Mouse (Mus musculus) T-cell, adult 2 months (primary cell): ENCODE measurements around the gene G430095P16Rik.

Source experiments
- DNase-seq: peaks from one replicate; pipeline ENCODE4 v3.0.0; 2022; ENCODE audit warnings: low spot score

Gene G430095P16Rik

DNA sequence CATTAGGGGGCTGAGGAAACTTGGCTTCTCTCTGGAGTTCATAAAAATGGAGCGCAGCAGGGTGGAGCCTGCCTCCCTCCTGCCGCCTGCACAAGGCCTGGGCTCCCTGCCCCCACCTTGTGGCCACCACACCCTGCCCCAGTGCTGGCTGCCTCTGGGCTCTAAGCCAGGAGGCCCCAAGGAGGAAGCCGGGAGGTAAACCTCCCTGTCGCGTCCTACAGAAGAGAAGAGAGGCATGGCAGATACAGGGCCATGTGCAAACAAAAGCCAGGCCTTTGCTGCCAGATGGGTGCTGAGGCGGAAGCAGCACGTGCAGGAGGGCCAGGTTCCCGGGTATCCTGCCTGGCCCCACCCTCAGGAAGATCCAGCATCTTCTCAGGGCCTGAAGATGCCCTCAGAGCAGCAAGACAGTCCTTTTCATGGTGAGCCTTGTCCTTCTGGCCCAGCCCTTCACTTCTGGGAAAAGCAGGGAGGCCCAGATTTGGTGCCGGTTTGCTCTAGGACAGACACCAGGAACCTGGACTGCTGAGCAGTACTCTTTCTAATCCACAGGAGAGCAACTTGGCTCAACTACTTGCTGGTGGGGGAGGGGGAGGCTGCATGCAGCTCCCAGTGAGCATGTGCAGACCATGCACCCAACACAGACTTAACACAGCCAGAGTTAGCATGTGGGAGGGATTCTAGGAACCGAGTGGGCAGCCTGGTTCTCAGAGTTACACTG lies at the start of gene G430095P16Rik:
G430095P16Rik (plus strand) TSS at position 158 of the 721 bp plus-strand sequence.
- peak; percentile 80 for DNase-seq

DNA sequence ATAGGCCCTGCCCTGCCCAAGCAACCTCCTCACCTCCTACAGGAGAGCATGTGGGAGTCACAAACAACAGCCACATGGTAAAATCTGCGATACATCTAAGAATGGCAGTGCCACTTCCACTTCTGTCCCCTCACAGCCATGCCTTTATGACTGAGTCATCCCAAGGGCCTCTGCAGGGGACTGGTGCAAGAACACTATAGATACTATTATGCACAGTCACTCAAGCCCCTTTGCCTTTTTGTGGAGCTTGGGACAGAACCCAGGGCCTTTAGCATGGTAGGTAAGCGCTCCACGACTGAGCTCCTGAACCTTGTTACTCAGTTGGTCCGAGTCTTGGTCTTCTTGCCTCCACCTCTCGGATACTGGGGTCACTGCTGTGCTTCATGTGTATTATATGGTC lies 45.5 kb upstream of the G430095P16Rik start:
- DNase-seq: no peak

DNA sequence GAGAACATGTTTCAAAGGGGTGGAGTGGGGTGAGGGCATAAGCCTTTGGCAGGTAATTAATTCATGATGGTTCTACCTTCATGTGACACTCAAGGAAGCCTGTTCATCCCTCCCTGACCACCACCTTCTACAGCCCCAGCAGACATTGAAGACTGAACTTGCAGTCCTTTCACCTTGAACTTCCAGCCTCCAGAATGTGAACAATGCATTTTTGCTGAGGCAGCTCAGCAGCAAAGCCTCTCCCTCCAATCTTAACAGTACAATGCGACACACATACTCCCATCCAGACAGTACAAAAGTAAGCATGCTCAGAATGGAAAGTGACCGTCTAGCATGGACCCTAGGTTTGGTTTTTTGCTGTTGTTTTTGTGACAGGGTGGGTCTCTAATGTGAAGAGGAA lies 41.3 kb upstream of the G430095P16Rik start:
- no peak for DNase-seq

DNA sequence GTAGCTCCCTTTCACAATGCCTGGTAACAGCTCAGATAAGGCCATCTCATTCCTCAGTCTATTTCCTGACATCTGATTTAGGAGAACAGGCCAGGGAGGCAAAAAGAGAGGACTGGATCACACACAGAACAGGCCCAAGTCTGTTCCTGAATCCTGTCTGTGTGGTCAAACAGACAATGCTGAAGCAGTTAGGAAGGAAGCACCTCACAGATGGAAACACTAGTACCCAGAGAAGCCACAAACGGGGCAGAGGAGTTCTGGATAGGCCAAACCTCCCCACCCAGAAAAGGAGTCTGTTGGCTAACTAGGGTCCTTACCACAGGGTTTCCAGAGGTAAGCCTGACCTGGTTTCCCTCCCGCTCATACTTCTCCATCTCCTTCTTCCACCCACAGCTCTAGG lies 40.5 kb upstream of the G430095P16Rik start:
- no peak for DNase-seq

DNA sequence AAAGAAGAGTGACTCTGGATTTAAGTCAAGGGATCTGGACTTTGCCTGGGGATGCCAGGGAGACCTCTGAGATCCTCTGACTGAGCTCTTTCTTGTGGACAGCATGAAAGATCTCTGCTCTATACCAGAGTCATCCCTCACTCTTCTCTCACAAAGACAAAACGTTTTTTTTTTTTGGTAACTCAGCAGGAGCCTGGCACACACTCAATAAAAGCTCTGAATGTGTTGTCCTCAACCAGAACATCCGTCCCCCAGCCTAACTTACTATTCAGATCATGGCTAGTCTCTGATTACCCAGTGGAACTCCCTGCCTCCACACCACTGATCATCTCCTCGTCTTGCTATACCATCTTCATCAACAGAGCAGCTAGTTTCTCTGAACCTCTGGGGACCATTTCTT lies 38.3 kb upstream of the G430095P16Rik start:
- no peak for DNase-seq

DNA sequence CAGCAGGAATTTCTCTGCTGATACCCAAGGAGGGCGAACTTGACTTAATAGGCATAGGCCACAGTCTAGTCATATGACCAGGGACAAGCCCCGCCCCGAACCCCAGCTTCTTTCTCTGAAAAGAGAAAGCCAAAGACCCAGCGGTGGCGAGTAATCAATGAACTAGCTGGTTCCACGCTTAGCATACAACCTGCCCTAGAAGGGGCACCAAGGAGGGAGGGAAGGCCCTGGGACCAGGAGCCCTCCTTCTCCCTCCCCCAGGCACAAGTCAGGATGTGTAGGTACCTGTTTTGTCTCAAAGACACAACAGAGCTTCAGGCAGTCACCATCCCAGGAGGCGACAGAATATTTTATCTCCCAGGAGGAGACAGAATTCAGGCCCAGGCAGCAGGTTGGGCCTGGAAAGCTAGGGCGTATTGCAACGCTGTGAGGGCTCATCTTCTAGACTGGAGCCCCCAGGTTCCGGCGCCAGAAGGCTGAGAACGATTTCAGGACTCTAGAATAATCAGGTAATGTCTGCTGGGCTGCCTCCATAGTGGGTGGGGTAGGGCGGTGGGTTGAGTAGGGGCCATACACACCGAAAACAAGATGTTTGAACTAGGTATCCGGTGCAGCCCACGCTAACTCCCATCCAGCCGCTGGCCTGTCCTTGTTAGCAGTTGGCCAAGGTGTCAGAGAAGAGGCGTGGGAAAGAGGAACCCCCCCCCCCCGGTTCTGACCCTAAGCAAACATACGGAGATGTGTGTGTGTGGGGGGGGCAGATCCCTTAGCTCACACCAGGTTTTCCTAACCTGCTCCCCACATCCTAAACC lies 36.4 kb upstream of the G430095P16Rik start, which contains the start of gene Trmt1:
Trmt1 (plus strand) TSS at position 117 of the 812 bp plus-strand sequence.
- DNase-seq: peak; percentile 32

DNA sequence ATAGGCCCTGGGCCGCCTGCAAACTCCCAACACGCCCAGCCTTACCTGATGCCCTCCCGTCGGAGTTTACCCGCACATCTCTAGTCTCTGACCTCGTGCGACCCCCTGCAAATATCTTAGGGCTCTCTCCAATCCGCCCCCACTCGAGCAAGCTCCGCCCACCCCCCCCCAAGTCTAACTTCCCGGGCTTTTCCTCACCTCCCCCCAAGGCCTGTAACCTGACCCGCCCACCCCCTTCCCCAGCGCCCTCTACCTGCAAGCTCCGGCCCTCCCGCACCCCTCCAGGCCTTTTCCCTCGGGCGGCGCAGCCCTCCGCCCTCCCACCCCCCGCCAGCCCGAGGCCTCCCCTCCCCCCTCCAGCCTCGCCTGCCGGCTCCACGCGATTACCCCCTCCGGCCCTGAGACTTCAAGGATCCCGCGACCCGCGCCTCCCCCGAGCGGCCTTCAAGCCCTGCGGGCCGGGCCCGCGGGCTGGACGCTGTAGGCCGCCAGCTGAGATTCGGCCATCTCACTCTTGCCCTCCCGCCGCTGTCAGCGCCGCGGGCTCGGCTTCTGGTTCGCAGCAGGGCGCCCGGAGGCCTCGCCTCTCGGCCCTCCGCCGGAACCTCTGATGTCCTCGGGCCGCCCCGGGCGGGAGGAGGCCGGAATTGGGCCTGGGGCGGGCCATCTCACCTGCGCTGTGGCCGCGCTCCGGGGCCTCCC lies 35.7 kb upstream of the G430095P16Rik start:
- no peak for DNase-seq

DNA sequence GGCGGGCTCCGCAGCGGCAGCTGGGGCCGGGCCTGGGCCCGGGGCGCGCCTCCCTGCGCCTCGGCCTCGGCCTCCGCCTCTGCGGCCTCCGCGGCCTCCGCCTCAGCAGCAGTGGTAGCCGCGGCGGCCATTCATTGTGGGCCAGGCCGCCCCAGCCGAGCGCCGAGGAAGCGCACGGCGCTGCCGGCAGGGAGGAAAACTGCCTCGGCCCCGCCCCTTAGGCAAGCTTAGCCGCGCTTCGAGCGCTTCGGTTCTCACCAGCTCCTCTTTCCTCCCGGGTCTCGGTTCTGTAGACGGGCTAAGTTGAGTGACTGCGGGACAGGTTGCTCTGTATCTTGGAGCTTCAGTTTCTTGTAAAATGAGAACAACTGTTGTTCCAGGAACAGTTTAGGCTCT lies 35.1 kb upstream of the G430095P16Rik start, which contains the start of gene Nacc1:
Nacc1 (minus strand) TSS at position 158 of the 396 bp plus-strand sequence.
- DNase-seq: peak; percentile 86

DNA sequence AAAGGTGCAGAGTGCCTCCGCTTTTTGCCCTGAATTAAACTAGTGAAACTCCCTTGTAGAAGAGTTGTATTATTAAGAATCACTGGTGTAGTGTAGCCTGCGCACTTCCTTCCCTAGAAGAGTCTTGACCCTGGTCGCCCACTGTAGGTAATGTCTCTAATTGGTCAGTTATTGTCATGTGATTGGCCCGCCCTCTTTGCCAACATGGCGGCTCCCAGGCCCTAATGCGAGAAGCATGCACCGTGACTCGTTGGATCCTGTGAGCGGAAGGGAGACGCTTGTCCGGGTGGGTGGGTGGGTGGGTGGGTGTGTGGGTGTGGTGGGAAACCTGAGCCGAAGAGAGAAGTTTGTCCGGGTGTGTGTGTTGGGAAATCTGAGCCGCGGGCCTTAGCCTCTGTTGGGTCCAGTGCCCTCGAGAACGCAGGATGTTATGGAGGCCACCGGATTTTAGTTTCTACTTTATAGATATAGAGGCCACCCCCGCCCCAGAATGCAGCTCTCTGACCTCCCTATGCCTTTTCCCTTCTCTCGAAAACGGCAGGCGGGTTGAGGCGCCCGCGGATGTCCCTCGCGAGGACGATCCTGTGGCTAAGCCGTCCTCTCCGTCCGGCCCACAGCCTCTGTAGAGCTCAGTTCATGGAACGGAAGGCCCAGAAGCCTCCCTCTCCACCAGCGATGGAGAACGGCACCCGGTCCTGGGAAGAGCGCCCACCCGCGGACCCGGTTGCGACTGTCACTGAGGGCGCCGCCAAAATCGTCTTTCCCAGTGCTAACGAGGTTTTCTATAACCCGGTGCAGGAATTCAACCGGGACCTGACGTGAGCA lies 33.5 kb upstream of the G430095P16Rik start:
- peak; percentile 85 for DNase-seq

DNA sequence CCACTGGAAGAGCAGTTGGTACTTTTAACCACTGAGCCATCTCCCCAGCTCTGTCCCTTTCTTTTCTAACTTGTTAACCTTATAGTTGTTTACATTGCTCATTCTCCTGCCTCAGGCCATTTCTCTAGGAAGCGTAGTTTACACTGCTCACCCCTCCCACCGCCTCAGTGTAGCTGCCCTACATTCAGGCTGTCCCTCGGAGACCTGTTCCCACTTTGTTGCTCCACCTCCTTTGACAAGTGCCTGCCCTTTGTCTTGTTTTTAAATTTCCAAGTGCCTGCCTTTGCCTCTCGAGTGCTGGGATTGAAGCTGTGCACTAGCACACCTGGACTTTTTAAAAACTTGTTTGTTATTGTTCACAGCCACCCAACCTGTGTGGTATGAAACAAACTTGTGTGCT lies 29.5 kb upstream of the G430095P16Rik start:
- DNase-seq: no peak

DNA sequence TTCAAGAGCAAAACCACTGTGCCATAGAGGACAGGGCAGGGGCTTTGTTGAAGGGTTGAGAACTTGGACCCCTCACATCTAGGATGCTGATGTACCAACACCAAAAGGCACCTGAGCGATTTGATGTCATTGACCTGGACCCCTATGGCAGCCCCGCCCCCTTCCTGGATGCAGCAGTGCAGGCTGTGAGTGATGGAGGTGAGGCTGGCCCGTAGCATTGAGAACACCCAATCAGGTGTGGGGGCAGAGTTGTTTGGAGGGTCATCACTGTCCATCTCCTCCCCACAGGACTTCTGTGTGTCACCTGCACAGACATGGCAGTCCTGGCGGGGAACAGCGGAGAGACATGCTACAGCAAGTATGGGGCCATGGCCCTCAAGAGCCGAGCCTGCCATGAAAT lies 27.7 kb upstream of the G430095P16Rik start:
- DNase-seq: no peak

DNA sequence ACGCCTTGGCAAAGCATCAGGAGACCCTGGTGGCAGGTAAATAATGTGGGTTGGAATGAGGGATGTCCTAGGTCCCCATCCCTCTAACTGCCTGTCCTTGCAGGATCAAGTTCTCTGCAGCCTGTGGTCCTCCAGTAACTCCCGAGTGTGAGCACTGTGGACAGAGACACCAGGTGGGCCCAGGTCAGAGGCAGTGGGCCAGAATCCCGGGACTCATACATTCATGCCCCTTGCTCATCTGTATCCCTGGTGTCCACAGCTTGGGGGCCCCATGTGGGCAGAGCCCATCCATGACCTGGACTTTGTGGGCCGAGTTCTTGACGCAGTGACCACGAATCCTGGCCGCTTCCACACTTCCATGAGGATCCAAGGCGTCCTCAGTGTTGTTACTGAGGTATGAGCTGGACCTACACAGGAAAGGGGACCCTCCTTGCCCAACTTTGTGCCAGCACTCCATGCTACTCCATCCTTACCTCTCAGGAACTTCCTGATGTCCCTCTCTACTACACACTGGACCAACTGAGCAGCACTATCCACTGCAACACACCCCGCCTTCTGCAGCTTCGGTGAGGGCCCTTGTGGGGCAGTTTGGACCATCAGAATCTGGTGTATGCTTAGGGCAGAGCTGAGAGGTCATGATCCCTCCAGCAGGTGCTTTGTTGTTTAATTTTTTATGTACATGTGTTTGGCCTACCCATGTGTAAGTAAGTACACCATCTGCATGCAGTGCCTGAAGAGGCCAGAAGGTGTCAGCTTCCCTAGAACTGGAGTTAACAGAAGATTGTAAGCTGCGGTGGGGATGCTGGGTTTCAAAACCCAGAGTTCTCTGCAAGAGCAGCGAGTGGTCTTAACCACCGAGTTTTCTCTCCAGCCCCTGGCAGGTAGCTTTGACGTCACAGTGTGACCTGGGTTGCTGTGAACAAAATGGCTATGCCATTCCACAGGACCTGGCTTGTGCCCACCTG lies 25.4 kb upstream of the G430095P16Rik start:
- DNase-seq: peak; percentile 28

DNA sequence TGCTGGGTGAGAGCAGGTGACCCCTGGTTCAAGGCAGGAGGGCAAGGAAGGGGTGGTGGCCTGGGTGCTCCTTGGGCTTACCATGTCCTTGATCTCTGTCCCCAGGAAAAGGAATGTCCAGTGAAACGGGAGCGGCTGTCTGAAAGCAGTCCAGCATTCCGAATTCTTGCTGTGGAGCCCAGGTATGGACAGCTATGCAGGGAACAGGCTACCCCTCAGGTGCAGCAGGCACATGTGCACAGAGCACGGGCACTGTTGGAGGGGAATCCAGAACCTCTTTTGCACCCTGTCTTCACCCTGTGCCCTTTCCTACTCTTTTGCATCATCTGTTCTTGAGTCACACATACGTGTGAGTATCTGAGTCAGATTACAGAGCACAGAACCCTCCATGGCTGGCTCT lies 24.5 kb upstream of the G430095P16Rik start:
- no peak for DNase-seq

DNA sequence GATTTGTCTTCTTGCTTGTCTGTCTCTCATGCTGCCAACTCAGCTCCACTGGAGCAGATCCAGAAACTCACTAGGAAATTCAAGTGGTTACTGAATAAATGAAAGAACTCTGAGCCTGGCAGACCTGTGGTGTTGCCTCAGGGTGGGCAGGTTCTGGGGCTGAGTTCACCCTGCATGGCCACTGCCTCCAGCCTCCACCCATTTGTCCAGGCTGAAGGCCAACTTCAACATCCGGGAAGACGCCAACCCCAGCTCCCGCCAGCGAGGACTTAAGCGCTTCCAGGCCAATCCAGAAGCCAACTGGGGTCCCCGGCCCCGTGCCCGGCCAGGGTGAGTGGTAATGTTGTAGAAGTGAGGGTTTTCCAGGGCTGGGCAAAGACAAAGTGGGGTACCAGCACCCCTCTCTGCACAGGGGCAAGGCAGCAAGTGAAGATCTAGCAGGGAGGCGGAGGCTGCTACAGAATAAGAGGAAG lies 23.8 kb upstream of the G430095P16Rik start:
- DNase-seq: no peak

DNA sequence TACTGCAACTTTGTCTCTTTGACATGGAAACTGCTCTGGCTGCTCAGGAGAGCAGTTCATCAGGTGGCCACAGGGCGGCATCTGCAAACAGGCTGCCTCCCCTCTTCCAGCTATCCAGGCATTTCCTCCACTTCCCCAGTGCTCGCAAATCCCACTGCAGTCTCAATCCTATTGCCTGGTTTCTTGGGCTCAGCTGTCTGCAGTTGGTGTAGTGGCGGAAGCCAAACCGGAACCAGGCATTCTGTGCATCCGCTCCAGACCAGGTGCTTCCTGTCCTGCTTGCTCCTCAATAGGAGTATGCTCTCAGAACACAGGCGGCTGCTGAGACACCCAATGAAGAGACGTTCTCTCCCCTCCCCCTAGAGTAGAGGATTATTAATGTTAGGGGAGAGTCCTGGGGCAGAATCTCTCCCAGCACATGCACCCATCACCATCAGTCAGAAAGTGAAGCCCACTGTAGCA lies 22.9 kb upstream of the G430095P16Rik start:
- peak; percentile 33 for DNase-seq

DNA sequence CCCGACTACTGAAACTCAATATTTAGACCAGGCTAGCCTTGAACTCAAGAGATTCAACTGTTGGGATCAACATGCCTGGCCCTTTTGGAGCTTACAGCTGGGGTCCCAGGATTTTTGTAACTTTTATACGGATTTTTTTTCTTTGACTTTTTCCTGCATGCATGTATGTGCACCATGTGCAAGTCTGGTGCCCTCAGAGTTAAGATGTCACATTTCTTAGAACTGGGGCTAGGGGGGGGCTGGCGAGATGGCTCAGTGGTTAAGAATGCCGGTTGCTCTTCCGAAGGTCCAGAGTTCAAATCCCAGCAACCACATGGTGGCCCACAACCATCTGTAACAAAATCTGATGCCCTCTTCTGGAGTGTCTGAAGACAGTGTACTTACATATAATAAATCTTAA lies 22.3 kb upstream of the G430095P16Rik start:
- no peak for DNase-seq

DNA sequence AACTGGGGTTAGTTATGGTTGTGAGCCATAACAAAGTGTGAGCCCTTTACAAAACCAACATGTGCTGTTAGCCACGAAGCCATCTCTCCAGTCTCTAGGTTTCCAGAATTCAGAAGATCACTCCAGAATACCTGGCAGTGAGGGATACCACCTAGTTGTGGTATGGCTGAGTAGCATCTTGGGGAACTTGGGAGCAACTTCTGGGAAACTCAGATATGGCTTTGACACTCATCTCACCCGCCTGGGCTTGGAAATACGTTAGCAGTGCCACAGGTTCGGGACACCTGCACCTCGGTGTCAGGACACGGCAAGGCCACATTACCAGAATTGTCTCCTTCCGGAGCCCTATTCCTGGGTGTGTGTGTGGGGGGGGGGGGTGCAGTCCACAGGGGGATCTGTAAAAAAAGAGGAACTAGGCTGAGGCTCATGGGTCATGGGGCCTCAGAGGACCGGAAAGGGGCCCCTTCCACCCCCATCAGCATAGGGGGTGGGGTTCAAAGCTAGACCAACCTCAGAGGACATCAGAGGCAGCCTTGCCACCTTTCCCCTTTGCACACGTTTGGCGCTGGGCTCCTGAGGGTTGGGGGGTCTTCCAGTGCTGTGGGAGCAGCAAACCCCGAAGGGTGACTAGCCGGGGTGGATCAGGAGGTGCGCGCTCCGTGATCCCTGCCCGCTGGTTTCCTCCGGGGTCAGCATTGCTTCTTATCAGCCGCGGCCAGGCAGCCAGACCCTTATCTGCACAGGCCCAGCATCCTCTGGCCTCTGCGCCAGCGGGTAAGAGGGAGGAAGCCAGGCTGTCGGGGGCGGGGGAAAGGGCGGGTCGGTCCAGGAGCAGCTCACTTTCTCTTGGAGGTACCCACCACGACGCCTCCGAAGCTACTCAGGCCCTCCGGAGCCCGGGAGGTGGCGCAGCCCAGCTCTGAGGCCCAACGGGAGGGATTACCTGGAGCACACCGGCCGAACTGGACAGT lies 21.6 kb upstream of the G430095P16Rik start, which contains the start of gene Lyl1:
Lyl1 (plus strand) TSS at position 517 of the 971 bp plus-strand sequence.
- no peak for DNase-seq

DNA sequence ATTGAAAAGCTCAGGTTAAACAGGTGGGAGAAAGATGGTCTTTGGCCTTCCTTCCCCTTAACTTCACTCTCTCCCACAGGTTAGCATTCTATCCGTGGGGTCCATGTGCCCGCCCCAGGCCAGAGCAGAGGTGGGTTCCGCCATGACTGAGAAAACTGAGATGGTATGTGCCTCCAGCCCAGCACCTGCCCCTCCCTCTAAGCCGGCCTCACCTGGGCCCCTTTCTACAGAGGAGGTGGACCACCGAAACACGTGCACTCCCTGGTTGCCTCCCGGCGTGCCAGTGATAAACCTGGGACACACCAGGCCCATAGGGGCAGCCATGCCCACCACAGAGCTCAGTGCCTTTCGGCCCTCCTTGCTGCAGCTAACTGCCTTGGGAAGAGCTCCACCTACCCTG lies 20.2 kb upstream of the G430095P16Rik start:
- DNase-seq: no peak

DNA sequence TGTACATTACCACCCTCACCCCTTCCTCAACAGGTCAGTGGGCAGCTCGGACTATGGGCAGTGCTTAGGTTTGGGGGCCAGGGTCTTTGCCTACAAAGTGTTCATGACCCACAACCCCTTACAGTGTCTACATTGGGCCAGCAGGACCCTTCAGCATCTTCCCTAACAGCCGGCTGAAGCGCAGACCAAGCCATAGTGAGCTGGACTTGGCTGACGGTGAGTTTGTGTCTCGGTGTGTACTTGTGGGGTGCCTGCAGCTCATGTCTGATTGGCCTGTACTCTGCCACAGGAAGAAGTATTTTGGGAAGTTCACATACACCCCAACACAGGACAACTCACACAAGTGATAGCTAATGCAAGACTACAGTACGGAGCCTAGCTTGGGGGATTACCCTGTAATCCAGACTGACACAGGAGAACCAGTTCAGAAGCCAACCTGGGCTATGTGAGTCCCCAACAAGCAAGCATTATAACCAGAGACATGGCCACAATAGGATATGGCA lies 19.8 kb upstream of the G430095P16Rik start:
- DNase-seq: no peak
